Mouse (Mus musculus) macrophage (primary cell): Measurements from ENCODE around the gene Ap1g1. TPM values are rescaled to one million over a fixed set of nuclear protein-coding genes. Genes with fewer than 3 reads are reported as not detected.
"Not testable (repeated sequence)": the region's sequence is repeated elsewhere in the genome, so short reads cannot be mapped to it uniquely, and the experiment has no call there.

Experiments used
- H3K27ac ChIP-seq: fragments of 350-480 bp; formaldehyde crosslinking; 2 replicates; pipeline ENCODE4 v1.9.0; 2021
- H3K36me3 ChIP-seq: fragments of 350-480 bp; formaldehyde crosslinking; 2 replicates; pipeline ENCODE4 v1.9.0; 2021; ENCODE audit errors: inconsistent target
- H3K4me3 ChIP-seq: fragments of 350-480 bp; formaldehyde crosslinking; 2 replicates; pipeline ENCODE4 v1.9.0; 2021; ENCODE audit errors: inconsistent target
- H3K79me2 ChIP-seq: fragments of 350-480 bp; formaldehyde crosslinking; 2 replicates; pipeline ENCODE4 v1.9.0; 2021; ENCODE audit errors: inconsistent target
- WGBS: methylation state at CpG from one replicate; pipeline ENCODE4 v1.1.7; 2026; ENCODE audit warnings: inconsistent platforms; ENCODE audit not compliant: missing documents; 5-methylcytosine and 5-hydroxymethylcytosine counted together
- polyA plus RNA-seq: library from polyadenylated mRNA; stranded (reverse); fragments of 250-400 nt; gene quantifications from 3 replicates; pipeline ENCODE4 v1.2.4, GENCODE M21; 2018; ENCODE audit warnings: inconsistent platforms
- total RNA-seq, 78 experiments: library from RNA; depleted of rRNA; stranded (reverse); fragments of 250-400 nt; gene quantifications; 1 replicate in 9 of 78; 2 replicates in 24 of 78; 3 replicates in 43 of 78; 4 replicates in 2 of 78; pipeline ENCODE4 v1.2.4; 2018; ENCODE audit warnings: inconsistent platforms in 56 of 78

Ap1g1 gene
- total RNA-seq (2018; cell fraction: chromatin; rRNA removed): 100 to 1,000 TPM; 113 to 268 (median 199) TPM
- total RNA-seq (2018; cell fraction: cytosol; rRNA removed): 100 to 1,000 TPM in 5 of 26 experiments, 10 to 100 TPM in 21; 65.8 to 114 (median 89.7) TPM
- total RNA-seq (2018; cell fraction: nucleus; rRNA removed): 100 to 1,000 TPM in 22 of 26 experiments, 10 to 100 TPM in 4; 80.4 to 184 (median 129) TPM
- polyA plus RNA-seq: 80.1 to 112 TPM (median 80.8 TPM) in 3 replicates

GRCm38 (mm10) chr8:109778280-109778977, at the start of gene Ap1g1:
TSS of gene Ap1g1 (plus strand) at chr8:109778554.
- Histone ChIP-seq H3K4me3 (peak within 1 kb of the TSS; percentile 97), H3K36me3 (no peaks in the 10 kb centered on the region), H3K27ac (peak within 1 kb of the TSS; percentile 75), H3K79me2 (peaks cover 47% of the 10 kb centered on the region)
- under 1% methylated on average over 48 of the region's 64 CpGs for WGBS

- Histone ChIP-seq H3K79me2 (peaks cover 47% of the 10 kb centered on the region), H3K36me3 (peaks cover 27% of the 10 kb centered on the region), H3K4me3 (no peak overlapping the region), H3K27ac (no peak overlapping the region)
- WGBS: 84% methylated on average over 3 of the region's 3 CpGs
Measured at GRCm38 (mm10) chr8:109731012-109731411, 47.3 kb upstream of the Ap1g1 start.

DNA sequence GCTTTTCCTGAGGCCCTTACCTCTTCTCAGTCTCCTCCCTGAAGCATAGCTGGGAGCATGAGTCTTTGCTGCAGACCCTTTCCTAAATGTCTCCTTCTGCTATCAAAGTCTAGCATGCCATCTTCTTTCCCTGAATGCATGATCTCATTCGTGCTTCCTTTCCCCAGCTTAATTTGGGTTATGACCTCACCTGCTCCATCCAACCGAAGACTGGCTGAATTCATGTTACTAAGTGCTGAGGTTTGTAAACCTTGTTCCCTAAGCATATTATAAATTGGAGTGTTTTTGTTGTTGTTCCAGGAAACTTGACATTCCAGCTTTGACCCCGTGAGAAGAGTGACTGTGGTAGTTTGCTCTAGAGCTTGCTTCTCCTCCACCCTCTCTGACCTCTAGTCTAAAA, 44.3 kb upstream of the Ap1g1 start:
- H3K79me2 ChIP-seq: peaks cover 61% of the 10 kb centered on the region
- H3K36me3 ChIP-seq: peaks cover 27% of the 10 kb centered on the region
- H3K4me3 ChIP-seq: no peak overlapping the region
- H3K27ac ChIP-seq: peak overlapping the region; percentile 32
- 78% methylated on average over 3 of the region's 3 CpGs for WGBS

- peak overlapping the region; percentile 48 for H3K27ac ChIP-seq
- 4% methylated on average over 8 of the region's 8 CpGs for WGBS
Measured at GRCm38 (mm10) chr8:109736819-109737218, 41.5 kb upstream of the Ap1g1 start.

GRCm38 (mm10) chr8:109737237-109738048, 40.9 kb upstream of the Ap1g1 start, which contains the start of gene Atxn1l:
TSS of gene Atxn1l (minus strand) at chr8:109737739.
- peak within 1 kb of the TSS; percentile 48 for H3K27ac ChIP-seq
- H3K79me2 ChIP-seq: peaks cover 48% of the 10 kb centered on the region
- WGBS: under 1% methylated on average over 39 of the region's 59 CpGs
- H3K4me3 ChIP-seq: peak within 1 kb of the TSS; percentile 86
- H3K36me3 ChIP-seq: peaks cover 12% of the 10 kb centered on the region

More at GRCm38 (mm10) chr8:109736819-109737218, 41.5 kb upstream of the Ap1g1 start:
- Histone ChIP-seq H3K79me2 (peaks cover 55% of the 10 kb centered on the region), H3K4me3 (peak overlapping the region; percentile 86), H3K36me3 (peaks cover 18% of the 10 kb centered on the region)

DNA sequence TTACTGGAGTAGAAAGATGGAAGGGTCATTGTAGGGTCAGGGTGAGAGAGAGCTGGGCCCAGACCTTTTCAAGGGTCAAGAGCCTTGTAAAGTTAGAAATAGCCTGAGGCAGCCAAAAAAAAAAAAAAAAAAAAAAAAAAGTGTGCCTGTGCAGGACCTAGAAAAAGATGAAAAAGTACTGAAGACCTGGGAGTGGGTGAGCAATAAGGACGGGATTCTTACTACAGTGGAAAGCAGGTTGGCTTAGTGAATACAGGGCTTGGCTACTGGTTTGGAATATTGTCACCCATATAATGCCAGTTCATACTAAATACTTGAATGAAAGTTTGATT, 40.3 kb upstream of the Ap1g1 start:
- Histone ChIP-seq H3K36me3 (peaks cover 6% of the 10 kb centered on the region), H3K4me3 (no peak overlapping the region), H3K79me2 (peaks cover 44% of the 10 kb centered on the region), H3K27ac (no peak overlapping the region)
- 100% methylated on average over 1 of the region's 1 CpGs for WGBS

GRCm38 (mm10) chr8:109747468-109748199, 30.7 kb upstream of the Ap1g1 start:
- WGBS: 46% methylated on average over 4 of the region's 12 CpGs
- Histone ChIP-seq H3K4me3 (no peak overlapping the region), H3K36me3 (no peaks in the 10 kb centered on the region), H3K79me2 (no peaks in the 10 kb centered on the region), H3K27ac (no peak overlapping the region)

DNA sequence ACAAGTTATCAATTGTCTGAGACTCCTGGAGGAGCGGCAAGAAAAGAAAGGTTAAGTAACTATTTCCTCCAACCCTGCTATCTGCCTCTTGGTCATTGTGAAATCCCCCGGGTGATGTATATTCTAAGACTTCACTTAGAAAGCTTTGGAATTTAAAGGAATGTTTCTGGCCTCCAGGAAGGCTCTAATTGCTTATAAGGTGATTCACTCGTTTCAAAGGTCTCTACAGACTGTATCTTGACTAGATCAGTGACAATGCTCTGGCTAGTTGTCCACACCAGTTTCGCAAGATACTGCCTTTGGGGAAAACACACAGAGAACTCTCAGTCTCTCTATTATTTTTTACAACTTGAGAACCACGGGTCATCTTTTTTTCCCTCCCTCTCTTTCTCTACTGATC, 28.1 kb upstream of the Ap1g1 start:
- no peaks in the 10 kb centered on the region for H3K36me3 ChIP-seq
- 12% methylated on average over 5 of the region's 5 CpGs for WGBS
- H3K79me2 ChIP-seq: no peaks in the 10 kb centered on the region
- H3K4me3 ChIP-seq: no peak overlapping the region; the same call in 1 of the 2 replicates
- H3K27ac ChIP-seq: peak overlapping the region; percentile 48

- H3K79me2 ChIP-seq: no peaks in the 10 kb centered on the region
- H3K27ac ChIP-seq: peak overlapping the region; percentile 48
- H3K4me3 ChIP-seq: no peak overlapping the region; the same call in 1 of the 2 replicates
- WGBS: 9% methylated on average over 12 of the region's 12 CpGs
- H3K36me3 ChIP-seq: no peaks in the 10 kb centered on the region
Measured at GRCm38 (mm10) chr8:109750699-109751098, 27.7 kb upstream of the Ap1g1 start.

GRCm38 (mm10) chr8:109751731-109752485, 26.4 kb upstream of the Ap1g1 start:
- Histone ChIP-seq H3K27ac (no peak overlapping the region), H3K36me3 (no peaks in the 10 kb centered on the region), H3K4me3 (no peak overlapping the region), H3K79me2 (no peaks in the 10 kb centered on the region)
- 77% methylated on average over 19 of the region's 20 CpGs for WGBS

DNA sequence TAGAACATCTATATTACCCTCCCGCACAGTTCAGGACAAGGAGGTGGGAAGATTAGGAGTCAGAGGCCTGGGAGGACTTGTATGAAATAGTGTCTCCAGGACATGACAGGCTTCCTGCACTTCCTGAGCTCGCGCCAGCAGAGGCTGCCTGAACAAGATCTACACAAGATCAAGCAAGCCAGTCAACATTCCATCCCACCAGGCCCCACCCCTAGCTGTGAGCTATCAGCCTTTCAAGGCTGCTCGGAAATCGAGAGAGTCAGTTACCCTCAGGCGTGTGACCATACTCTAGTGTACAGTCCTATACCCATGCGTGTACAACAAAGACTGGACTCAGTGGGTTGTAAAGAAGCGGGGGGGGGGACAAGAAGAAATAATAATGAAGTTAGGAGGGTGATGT, 23.7 kb upstream of the Ap1g1 start:
- WGBS: 99% methylated on average over 8 of the region's 8 CpGs
- H3K27ac ChIP-seq: no peak overlapping the region
- no peak overlapping the region for H3K4me3 ChIP-seq
- H3K36me3 ChIP-seq: no peaks in the 10 kb centered on the region
- H3K79me2 ChIP-seq: no peaks in the 10 kb centered on the region

GRCm38 (mm10) chr8:109755554-109755953, 22.8 kb upstream of the Ap1g1 start:
- H3K79me2 ChIP-seq, H3K4me3 ChIP-seq, H3K27ac ChIP-seq, H3K36me3 ChIP-seq: not testable (repeated sequence)
- WGBS: 58% methylated on average over 2 of the region's 4 CpGs

DNA sequence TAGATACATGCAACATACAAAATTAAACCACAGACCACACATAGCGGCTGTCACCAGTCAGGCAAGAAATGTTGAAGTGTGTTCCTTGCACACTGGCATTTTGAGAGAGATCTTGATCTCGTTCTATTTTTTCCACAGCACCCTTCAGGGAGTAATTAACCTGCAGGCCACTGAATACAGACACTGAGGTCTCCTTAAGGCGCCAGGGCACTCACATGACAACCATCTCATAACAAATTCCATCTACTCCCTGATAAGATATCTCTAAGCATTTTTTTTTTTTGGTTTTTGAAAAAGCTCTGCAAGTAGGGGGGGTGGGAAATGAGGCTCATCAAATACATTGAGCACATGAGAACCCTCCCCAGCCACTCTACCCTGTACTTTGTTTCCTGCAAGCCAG, 21.5 kb upstream of the Ap1g1 start:
- Histone ChIP-seq H3K27ac (no peak overlapping the region), H3K36me3 (no peaks in the 10 kb centered on the region), H3K4me3 (no peak overlapping the region), H3K79me2 (no peaks in the 10 kb centered on the region)
- WGBS: 88% methylated on average over 3 of the region's 3 CpGs

GRCm38 (mm10) chr8:109759426-109759825, 18.9 kb upstream of the Ap1g1 start:
- no peaks in the 10 kb centered on the region for H3K36me3 ChIP-seq
- WGBS: 92% methylated on average over 7 of the region's 7 CpGs
- H3K27ac ChIP-seq: no peak overlapping the region
- no peak overlapping the region for H3K4me3 ChIP-seq
- no peaks in the 10 kb centered on the region for H3K79me2 ChIP-seq
